Mouse (Mus musculus) MEL (cell line): ENCODE measurements around the gene Nsg1. TPM values are rescaled to one million over a fixed set of nuclear protein-coding genes. Genes with fewer than 3 reads are reported as not detected.

ENCODE experiments used
- DNase-seq: peaks from one replicate; pipeline ENCODE4 v3.0.0; 2011; ENCODE audit warnings: low read depth, low spot score
- H3K27ac ChIP-seq: 2 replicates; pipeline ENCODE4 v1.5.1; 2012; ENCODE audit warnings: low read depth, mild to moderate bottlenecking, control low read depth, low read length, moderate library complexity; ENCODE audit not compliant: control insufficient read depth
- H3K27me3 ChIP-seq, 2 experiments: fragments of 150-350 bp in 1 of 2; sonication (generic) in 1 of 2; 2 replicates each; pipeline ENCODE4 v1.6.1; 2012; ENCODE audit warnings: low read length in 2 of 2, mild to moderate bottlenecking in 2 of 2, improper control_type of control experiment in 1 of 2, moderate library complexity in 1 of 2; ENCODE audit not compliant: insufficient read depth in 2 of 2, control insufficient read depth in 1 of 2
- H3K36me3 ChIP-seq, 2 experiments: 2 replicates each; pipeline ENCODE4 v1.6.1; 2012 to 2014; ENCODE audit warnings: low read length in 2 of 2, improper control_type of control experiment in 1 of 2, inconsistent platforms in 1 of 2, mild to moderate bottlenecking in 1 of 2; ENCODE audit not compliant: insufficient read depth in 2 of 2, control insufficient read depth in 1 of 2
- H3K4me1 ChIP-seq, 2 experiments: fragments of 150-350 bp in 1 of 2; sonication (generic) in 1 of 2; 2 replicates each; pipeline ENCODE4 v1.6.1; 2012; ENCODE audit warnings: low read length in 2 of 2, improper control_type of control experiment in 1 of 2, mild to moderate bottlenecking in 1 of 2; ENCODE audit not compliant: insufficient read depth in 2 of 2, control insufficient read depth in 1 of 2
- H3K4me3 ChIP-seq, 2 experiments: fragments of 150-350 bp in 1 of 2; sonication (generic) in 1 of 2; 2 replicates each; pipeline ENCODE4 v1.5.1; 2012; ENCODE audit warnings: low read depth in 2 of 2, low read length in 2 of 2, mild to moderate bottlenecking in 2 of 2, moderate library complexity in 2 of 2, control low read depth in 1 of 2, improper control_type of control experiment in 1 of 2; ENCODE audit not compliant: control insufficient read depth in 1 of 2, insufficient read depth in 1 of 2
- H3K79me2 ChIP-seq: 2 replicates; pipeline ENCODE4 v1.6.1; 2012; ENCODE audit warnings: mild to moderate bottlenecking, low read length, moderate library complexity; ENCODE audit not compliant: control insufficient read depth, poor library complexity, insufficient read depth
- H3K9ac ChIP-seq: 2 replicates; pipeline ENCODE4 v1.6.1; 2012; ENCODE audit warnings: low read depth, mild to moderate bottlenecking, control low read depth, low read length, moderate library complexity; ENCODE audit not compliant: control insufficient read depth, poor library complexity, severe bottlenecking
- H3K9me3 ChIP-seq: fragments of 150-350 bp; sonication (generic); replicated peaks from 2 replicates; pipeline ENCODE4 v1.6.1; 2012; ENCODE audit warnings: mild to moderate bottlenecking, low read length, improper control_type of control experiment, moderate library complexity; ENCODE audit not compliant: insufficient read depth
- BHLHE40 ChIP-seq: IDR thresholded peaks from 2 replicates; pipeline ENCODE4 v1.6.1; 2012; ENCODE audit warnings: low read depth, mild to moderate bottlenecking, inconsistent platforms, low read length, improper control_type of control experiment, borderline replicate concordance
- CHD1 ChIP-seq: IDR thresholded peaks from 2 replicates; pipeline ENCODE4 v1.6.1; 2012; ENCODE audit warnings: low read depth, mild to moderate bottlenecking, inconsistent platforms, low read length, improper control_type of control experiment
- E2F4 ChIP-seq: IDR thresholded peaks from 2 replicates; pipeline ENCODE4 v1.6.1; 2011; ENCODE audit warnings: low read depth, low read length, improper control_type of control experiment, borderline replicate concordance
- ELF1 ChIP-seq: IDR thresholded peaks from 2 replicates; pipeline ENCODE4 v1.6.1; 2014; ENCODE audit warnings: low read depth, mild to moderate bottlenecking, inconsistent platforms, low read length, improper control_type of control experiment, moderate library complexity
- EP300 ChIP-seq, 2 experiments: IDR thresholded peaks; 2 replicates each; pipeline ENCODE4 v1.6.1; 2011; ENCODE audit warnings: improper control_type of control experiment in 2 of 2, low read length in 2 of 2, low read depth in 1 of 2, mild to moderate bottlenecking in 1 of 2
- KAT2A ChIP-seq: conservative IDR thresholded peaks from 2 replicates; pipeline ENCODE4 v1.6.1; 2012; ENCODE audit warnings: low read depth, low read length, improper control_type of control experiment, inconsistent platforms
- MAFK ChIP-seq: IDR thresholded peaks from 2 replicates; pipeline ENCODE4 v1.6.1; 2011; ENCODE audit warnings: low read depth, mild to moderate bottlenecking, low read length, improper control_type of control experiment, borderline replicate concordance
- NELFE ChIP-seq: IDR thresholded peaks from 2 replicates; pipeline ENCODE4 v1.6.1; 2011; ENCODE audit warnings: low read depth, low read length, improper control_type of control experiment
- POLR2A ChIP-seq, 2 experiments: IDR thresholded peaks; 2 replicates each; pipeline ENCODE4 v1.6.1; 2011 to 2012; ENCODE audit warnings: low read length in 2 of 2, mild to moderate bottlenecking in 2 of 2, control low read depth in 1 of 2, improper control_type of control experiment in 1 of 2, low read depth in 1 of 2, moderate library complexity in 1 of 2; ENCODE audit not compliant: control insufficient read depth in 1 of 2, insufficient read depth in 1 of 2, poor library complexity in 1 of 2
- POLR2AphosphoS2 ChIP-seq: IDR thresholded peaks from 2 replicates; pipeline ENCODE4 v1.6.1; 2011; ENCODE audit warnings: low read length, improper control_type of control experiment
- RAD21 ChIP-seq: IDR thresholded peaks from 2 replicates; pipeline ENCODE4 v1.6.1; 2011; ENCODE audit warnings: mild to moderate bottlenecking, low read depth, low read length, improper control_type of control experiment
- RCOR1 ChIP-seq: IDR thresholded peaks from 2 replicates; pipeline ENCODE4 v1.6.1; 2012; ENCODE audit warnings: low read depth, mild to moderate bottlenecking, inconsistent platforms, low read length, improper control_type of control experiment
- SIN3A ChIP-seq: IDR thresholded peaks from 2 replicates; pipeline ENCODE4 v1.6.1; 2012; ENCODE audit warnings: low read length, improper control_type of control experiment, inconsistent platforms
- SMC3 ChIP-seq: IDR thresholded peaks from 2 replicates; pipeline ENCODE4 v1.6.1; 2011; ENCODE audit warnings: low read depth, low read length, improper control_type of control experiment
- TBP ChIP-seq: IDR thresholded peaks from 2 replicates; pipeline ENCODE4 v1.8.0; 2011; ENCODE audit warnings: low read depth, low read length, improper control_type of control experiment
- TCF12 ChIP-seq: IDR thresholded peaks from 2 replicates; pipeline ENCODE4 v1.6.1; 2014; ENCODE audit warnings: low read depth, mild to moderate bottlenecking, inconsistent platforms, low read length, improper control_type of control experiment, moderate library complexity
- UBTF ChIP-seq: IDR thresholded peaks from 2 replicates; pipeline ENCODE4 v1.6.1; 2012; ENCODE audit warnings: low read depth, mild to moderate bottlenecking, inconsistent platforms, low read length, improper control_type of control experiment, moderate library complexity, borderline replicate concordance; ENCODE audit not compliant: insufficient read depth
- USF1 ChIP-seq: IDR thresholded peaks from 2 replicates; pipeline ENCODE4 v1.6.1; 2014; ENCODE audit warnings: low read depth, mild to moderate bottlenecking, inconsistent platforms, low read length, improper control_type of control experiment, moderate library complexity
- ZC3H11A ChIP-seq: IDR thresholded peaks from 2 replicates; pipeline ENCODE4 v1.6.1; 2012; ENCODE audit warnings: low read depth, mild to moderate bottlenecking, inconsistent platforms, low read length, improper control_type of control experiment
- ZNF384 ChIP-seq: IDR thresholded peaks from 2 replicates; pipeline ENCODE4 v1.6.1; 2012; ENCODE audit warnings: low read depth, mild to moderate bottlenecking, inconsistent platforms, low read length, improper control_type of control experiment
- polyA plus RNA-seq, 2 experiments: library from polyadenylated mRNA; stranded (reverse) in 1 of 2; unstranded in 1 of 2; fragments of >175 nt in 1 of 2; fragments of >200 nt in 1 of 2; gene quantifications; 2 replicates each; pipeline versions ENCODE4 v1.2.1 to v1.2.4; 2012; ENCODE audit warnings: low replicate concordance in 2 of 2, low read depth in 1 of 2; ENCODE audit not compliant: insufficient read length in 2 of 2, insufficient read depth in 1 of 2, missing spikeins in 1 of 2
- total RNA-seq: library from RNA; depleted of rRNA; stranded (reverse); fragments of 300-350 nt; gene quantifications from 2 replicates; pipeline ENCODE4 v1.2.3, GENCODE M21; 2012; rRNA removed

Gene Nsg1
- total and polyA plus RNA-seq, 3 experiments, result 0.12 to 0.18 TPM; not detected in 1

DNA sequence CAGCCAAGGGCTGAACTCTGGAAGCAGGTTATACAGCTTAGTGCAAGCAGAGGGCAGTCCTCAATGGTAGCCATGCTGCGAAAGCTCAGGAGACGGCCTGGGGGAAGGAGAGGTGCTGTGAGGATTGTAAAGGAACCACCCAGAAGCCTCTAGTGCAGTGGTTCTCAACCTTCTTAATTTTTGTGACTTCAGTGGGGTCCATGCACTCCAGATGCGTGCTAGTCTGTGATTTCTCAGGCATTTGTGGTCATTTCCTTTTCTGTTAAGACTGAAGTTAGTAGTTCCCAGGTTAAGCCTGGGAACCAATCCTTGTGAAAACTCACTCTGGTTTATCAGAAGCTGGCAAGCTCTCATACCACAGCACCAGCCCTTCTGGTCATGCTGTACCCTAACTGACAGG, 69.6 kb downstream of the Nsg1 start:
- H3K9me3 ChIP-seq, result no peaks in the 10 kb centered on the region

More for the DNA sequence above, 69.6 kb downstream of the Nsg1 start:
- DNase-seq, result no peak
- Histone ChIP-seq H3K4me1 (no peaks in the 10 kb centered on the region), H3K27me3 (no peaks in the 10 kb centered on the region), H3K27ac (no peak overlapping the region), H3K4me3 (no peak overlapping the region), H3K9ac (no peak overlapping the region), H3K79me2 (no peaks in the 10 kb centered on the region), H3K36me3 (no peaks in the 10 kb centered on the region)
- no peak for TF ChIP-seq TBP
- TF ChIP-seq RAD21, result no peak
- no peak for TF ChIP-seq EP300 (IDR thresholded peaks at IDR 0.05; ENCODE audit: low read depth in 1 of 2, low read length in 2 of 2)
- TF ChIP-seq SMC3, result no peak
- TF ChIP-seq SIN3A, result no peak
- TF ChIP-seq ELF1, result no peak
- TF ChIP-seq TCF12, result no peak
- no peak for TF ChIP-seq ZC3H11A
- TF ChIP-seq NELFE, result no peak
- no peak for TF ChIP-seq POLR2A (IDR thresholded peaks at IDR 0.05; ENCODE audit: control insufficient read depth in 1 of 2, insufficient read depth in 1 of 2, low read depth in 1 of 2, low read length in 2 of 2, poor library complexity in 1 of 2)
- TF ChIP-seq POLR2AphosphoS2, result no peak
- TF ChIP-seq MAFK, result no peak
- no peak for TF ChIP-seq BHLHE40
- TF ChIP-seq CHD1, result no peak
- TF ChIP-seq KAT2A, result no peak
- no peak for TF ChIP-seq USF1
- TF ChIP-seq RCOR1, result no peak
- TF ChIP-seq ZNF384, result no peak
- TF ChIP-seq E2F4, result no peak
- TF ChIP-seq UBTF, result no peak

Other genes with a start within 250 kb of the Nsg1 start
- 39.9 and 44.0 TPM in 2 replicates for gene Stx18, start 121.2 kb downstream of the Nsg1 start, total RNA-seq
- gene Stx18, start 121.2 kb downstream of the Nsg1 start, polyA plus RNA-seq, result 10 to 100 TPM in 1 of 2 experiments, not detected in 1; 44.4 TPM
- 14.0 and 16.8 TPM in 2 replicates for gene Zbtb49, start 60.5 kb upstream of the Nsg1 start, total RNA-seq
- gene Zbtb49, start 60.5 kb upstream of the Nsg1 start, polyA plus RNA-seq, result 10 to 100 TPM in 1 of 2 experiments, not detected in 1; 17.5 TPM
- gene Lyar, start 60.6 kb upstream of the Nsg1 start, total RNA-seq, result 333 and 340 TPM in 2 replicates
- gene Lyar, start 60.6 kb upstream of the Nsg1 start, polyA plus RNA-seq, result 100 to 1,000 TPM; 507 to 678 TPM
- 76.4 and 78.9 TPM in 2 replicates for gene Tmem128, start 100.3 kb upstream of the Nsg1 start, total RNA-seq
- 10 to 100 TPM in 1 of 2 experiments, not detected in 1; 55.9 TPM for gene Tmem128, start 100.3 kb upstream of the Nsg1 start, polyA plus RNA-seq
- 0.08 TPM in 1 of 2 replicates, not detected in the other for gene Otop1, start 116.1 kb upstream of the Nsg1 start, total RNA-seq
- not detected for gene Otop1, start 116.1 kb upstream of the Nsg1 start, polyA plus RNA-seq
- gene Drd5, start 159.5 kb upstream of the Nsg1 start, total RNA-seq, result not detected in 2 replicates
- gene Drd5, start 159.5 kb upstream of the Nsg1 start, polyA plus RNA-seq, result not detected